Mouse (Mus musculus) thymus, adult 2 months (tissue): ENCODE measurements around the gene Gemin7. TPM values are rescaled to one million over a fixed set of nuclear protein-coding genes. Genes with fewer than 3 reads are reported as not detected.
A peak's percentile ranks its signal among the peaks of the same experiment; 100 is the strongest.

Source experiments
- DNase-seq: peaks from one replicate; pipeline ENCODE4 v3.0.0; 2021
- H3K27ac ChIP-seq: fragments of 200-500 bp; 2 replicates; pipeline ENCODE4 v1.5.1; 2012; ENCODE audit warnings: low read length, control low read depth; ENCODE audit not compliant: control insufficient read depth, insufficient read depth
- H3K27me3 ChIP-seq: fragments of 200-500 bp; 2 replicates; pipeline ENCODE4 v1.6.1; 2012; ENCODE audit warnings: mild to moderate bottlenecking, low read length, moderate library complexity, mixed read lengths; ENCODE audit not compliant: control insufficient read depth, insufficient read depth
- H3K36me3 ChIP-seq: fragments of 200-500 bp; 2 replicates; pipeline ENCODE4 v1.6.1; 2012; ENCODE audit warnings: mild to moderate bottlenecking, low read length, moderate library complexity; ENCODE audit not compliant: control insufficient read depth, insufficient read depth
- H3K4me1 ChIP-seq: fragments of 200-500 bp; replicated peaks from 2 replicates; pipeline ENCODE4 v1.6.1; 2012; ENCODE audit warnings: low read length; ENCODE audit not compliant: control insufficient read depth, insufficient read depth
- H3K4me3 ChIP-seq: fragments of 200-500 bp; 2 replicates; pipeline ENCODE4 v1.5.1; 2012; ENCODE audit warnings: mild to moderate bottlenecking, low read length, control low read depth, moderate library complexity; ENCODE audit not compliant: control insufficient read depth, insufficient read depth
- CTCF ChIP-seq: fragments of 200-500 bp; IDR thresholded peaks from 2 replicates; pipeline ENCODE4 v1.5.1; 2012; ENCODE audit warnings: mild to moderate bottlenecking, control low read depth, low read length, moderate library complexity, borderline replicate concordance; ENCODE audit not compliant: control insufficient read depth, poor library complexity, insufficient read depth; ENCODE audit errors: extremely low read depth
- POLR2A ChIP-seq: fragments of 200-500 bp; IDR thresholded peaks from 2 replicates; pipeline ENCODE4 v1.6.1; 2012; ENCODE audit warnings: mild to moderate bottlenecking, low read length, control low read depth, moderate library complexity; ENCODE audit not compliant: control insufficient read depth, poor library complexity, insufficient read depth; ENCODE audit errors: extremely low read depth
- WGBS: fragments of 180-500 bp; shearing (Covaris S2); methylation state at CpG from one replicate; pipeline ENCODE4 v1.1.7; 2018; 5-methylcytosine and 5-hydroxymethylcytosine counted together
- polyA plus RNA-seq: library from polyadenylated mRNA; depleted of rRNA; stranded (reverse); fragments of >200 nt; gene quantifications from 2 replicates; pipeline ENCODE4 v1.2.3, GENCODE M21; 2012; rRNA removed

The Gemin7 gene
- polyA plus RNA-seq, 1 experiment, result 121 TPM

DNA sequence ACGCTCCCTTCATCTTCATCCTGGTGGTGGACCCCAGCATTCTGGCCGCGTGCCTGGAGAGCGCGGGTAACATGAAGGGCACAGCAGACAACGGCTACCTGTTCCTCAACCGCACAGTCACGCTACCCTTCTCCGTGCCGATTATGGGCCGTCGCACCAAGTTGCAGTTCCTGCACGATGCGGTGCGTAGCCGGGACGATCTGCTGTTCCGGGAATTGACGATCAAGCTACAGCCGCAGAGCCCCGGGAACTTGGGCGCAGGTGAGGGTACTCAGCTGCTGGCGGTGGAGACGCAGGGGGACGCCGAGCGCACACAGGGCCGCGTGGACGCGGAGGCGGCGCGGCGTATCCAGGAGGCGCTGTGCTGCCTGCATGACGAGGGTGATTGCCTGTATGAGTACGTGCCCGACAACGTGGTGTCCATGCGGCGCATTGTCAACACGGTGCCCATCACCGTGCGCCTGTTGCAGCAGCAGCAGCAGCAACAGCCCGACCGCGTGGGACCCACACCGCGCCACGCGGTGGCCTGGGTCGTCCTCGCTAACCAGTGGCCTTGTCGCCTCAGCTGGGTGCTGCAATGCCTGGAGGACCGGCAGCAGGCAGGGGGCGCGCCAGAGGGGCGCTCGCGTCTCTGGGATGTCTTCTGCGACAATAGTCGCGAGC, 53.5 kb downstream of the Gemin7 start:
- under 1% methylated on average over 64 of the region's 64 CpGs for WGBS

DNA sequence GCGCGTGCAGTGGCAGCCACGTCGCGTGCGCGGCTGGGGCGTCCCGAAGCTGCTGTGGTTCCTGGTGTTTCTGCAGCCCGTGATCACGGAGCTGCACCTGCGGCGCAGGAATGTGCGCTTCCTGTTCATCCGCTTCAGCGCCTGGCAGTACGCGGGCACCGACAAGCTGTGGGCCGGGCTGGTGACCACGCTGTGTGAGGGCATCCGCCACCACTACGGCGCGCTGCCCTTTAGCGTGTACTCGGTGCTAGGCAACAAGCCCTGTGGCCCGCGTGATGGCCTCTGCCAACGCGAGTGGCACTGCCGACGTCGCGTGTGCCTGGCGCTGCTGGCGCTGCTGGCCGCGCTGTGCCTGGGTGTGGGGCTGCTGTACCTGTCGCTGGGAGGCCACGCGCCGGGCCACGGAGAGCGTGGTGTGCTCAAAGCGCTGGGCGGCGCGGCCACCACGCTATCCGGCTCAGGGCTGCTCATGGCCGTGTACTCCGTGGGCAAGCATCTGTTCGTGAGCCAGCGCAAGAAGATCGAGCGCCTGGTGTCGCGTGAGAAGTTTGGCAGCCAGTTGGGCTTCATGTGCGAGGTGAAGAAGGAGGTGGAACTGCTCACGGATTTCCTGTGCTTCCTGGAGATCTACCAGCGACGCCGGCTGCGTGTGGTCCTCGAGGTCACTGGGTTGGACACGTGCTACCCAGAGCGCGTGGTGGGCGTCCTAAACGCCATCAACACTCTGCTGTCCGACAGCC, 54.2 kb downstream of the Gemin7 start:
- TF ChIP-seq CTCF (no peak), POLR2A (no peak)
- 3% methylated on average over 72 of the region's 72 CpGs for WGBS
- H3K36me3 ChIP-seq, result no peaks in the 10 kb centered on the region
- no peak overlapping the region for H3K27ac ChIP-seq
- H3K4me1 ChIP-seq, result peaks cover 11% of the 10 kb centered on the region
- DNase-seq, result no peak
- H3K4me3 ChIP-seq, result peak overlapping the region; percentile 36; the same call in 1 of the 2 replicates
- peaks cover 9% of the 10 kb centered on the region; the same call in 1 of the 2 replicates for H3K27me3 ChIP-seq

More for the DNA sequence above, 53.5 kb downstream of the Gemin7 start:
- Histone ChIP-seq H3K36me3 (no peaks in the 10 kb centered on the region), H3K27ac (no peak overlapping the region), H3K4me3 (peak overlapping the region; percentile 36), H3K4me1 (peaks cover 11% of the 10 kb centered on the region), H3K27me3 (peaks cover 9% of the 10 kb centered on the region; the same call in 1 of the 2 replicates)
- DNase-seq, result peak; percentile 70
- no peak for TF ChIP-seq POLR2A
- peak; percentile 63; the same call in 1 of the 2 replicates for TF ChIP-seq CTCF

DNA sequence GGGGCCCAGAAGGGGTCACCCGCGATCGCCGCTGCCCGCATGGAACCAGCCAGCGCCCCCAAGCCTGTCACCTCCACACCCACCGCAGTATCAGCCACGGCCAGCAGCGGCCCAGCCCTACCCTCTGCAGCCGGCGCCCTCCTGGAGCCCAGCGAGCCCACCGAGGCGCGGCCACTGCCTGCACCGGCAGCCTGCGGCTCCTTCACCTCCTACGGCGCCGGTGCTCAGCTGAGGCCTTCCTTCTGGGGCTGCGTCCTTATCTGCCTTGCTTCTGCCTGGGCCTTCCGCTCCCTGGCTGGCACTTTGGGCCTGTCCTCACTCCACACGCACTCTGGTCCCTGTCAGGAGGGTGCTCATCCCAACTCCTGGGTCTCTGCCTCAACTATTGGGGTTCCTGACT, 57.4 kb downstream of the Gemin7 start:
- no peak overlapping the region for H3K4me3 ChIP-seq

DNA sequence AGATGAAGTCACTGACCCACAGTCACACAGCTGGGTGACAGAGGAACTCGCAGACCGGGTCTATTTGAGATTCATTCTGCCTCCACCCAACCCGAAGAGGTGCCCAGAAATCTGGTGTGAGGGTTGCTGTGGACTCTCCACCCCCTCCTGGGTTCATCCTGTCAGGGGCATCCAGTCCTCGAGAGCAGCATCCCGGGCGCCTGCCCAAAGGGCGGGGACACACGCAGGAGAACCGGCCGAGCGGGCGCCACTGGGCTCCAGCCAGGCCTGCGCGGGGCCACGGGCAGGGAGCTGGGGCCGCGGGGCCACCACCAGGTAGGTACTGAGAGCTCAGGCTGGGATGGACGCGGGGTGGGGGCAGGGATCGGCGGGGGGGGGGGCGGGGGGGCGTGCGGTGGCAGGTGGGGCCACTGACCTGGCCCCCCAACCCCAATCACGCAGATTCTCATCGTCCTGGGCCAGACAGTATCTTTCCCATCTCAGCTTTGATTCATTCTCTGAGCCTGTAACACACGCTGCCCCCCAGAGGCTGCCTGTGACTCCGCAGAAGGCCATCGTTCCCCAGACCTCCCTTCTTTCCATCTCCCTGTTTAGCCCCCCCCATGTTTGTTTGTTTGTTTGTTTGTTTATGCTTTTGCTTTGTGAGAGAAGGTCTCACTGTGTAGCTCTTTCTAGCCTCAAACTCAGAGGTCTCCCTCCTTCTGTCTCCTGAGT, 59.6 kb downstream of the Gemin7 start, which contains the start of gene Nkpd1:
Gene Nkpd1, plus strand, starts transcription at position 187 of the 714 bp plus-strand sequence.
- DNase-seq, result no peak
- 5% methylated on average over 21 of the region's 29 CpGs for WGBS

More for the DNA sequence above, 57.4 kb downstream of the Gemin7 start:
- TF ChIP-seq CTCF, result no peak
- no peak for TF ChIP-seq POLR2A
- DNase-seq, result no peak
- Histone ChIP-seq H3K27ac (no peak overlapping the region), H3K36me3 (no peaks in the 10 kb centered on the region), H3K27me3 (peaks cover 9% of the 10 kb centered on the region; the same call in 1 of the 2 replicates), H3K4me1 (peaks cover 11% of the 10 kb centered on the region)
- 26% methylated on average over 23 of the region's 23 CpGs for WGBS

More for the DNA sequence above, 59.6 kb downstream of the Gemin7 start, which contains the start of gene Nkpd1:
- H3K36me3 ChIP-seq, result no peaks in the 10 kb centered on the region
- H3K27me3 ChIP-seq, result peaks cover 9% of the 10 kb centered on the region; the same call in 1 of the 2 replicates
- 0 out of 2 replicates have a peak, but pooled peaks cover under 1% of the 10 kb centered on the region for H3K4me1 ChIP-seq
- no peak within 1 kb of the TSS for H3K4me3 ChIP-seq
- H3K27ac ChIP-seq, result no peak within 1 kb of the TSS
- no peak for TF ChIP-seq POLR2A
- TF ChIP-seq CTCF, result no peak

Other genes starting within 250 kb of the Gemin7 start
- 62.3 and 63.6 TPM in 2 replicates for gene Ercc1, start 232.8 kb downstream of the Gemin7 start, polyA plus RNA-seq
- 7.5 and 8.0 TPM in 2 replicates for gene Cd3eap, start 218.1 kb downstream of the Gemin7 start, polyA plus RNA-seq
- 13.6 and 14.2 TPM in 2 replicates for gene Ppp1r13l, start 217.8 kb downstream of the Gemin7 start, polyA plus RNA-seq
- gene Ercc2, start 195.6 kb downstream of the Gemin7 start, polyA plus RNA-seq, result 134 and 137 TPM in 2 replicates
- gene Klc3, start 173.5 kb downstream of the Gemin7 start, polyA plus RNA-seq, result 73.1 and 87.0 TPM in 2 replicates
- gene Ckm, start 172.8 kb downstream of the Gemin7 start, polyA plus RNA-seq, result 19.3 and 332 TPM in 2 replicates
- gene Mark4, start 118.8 kb downstream of the Gemin7 start, polyA plus RNA-seq, result 36.3 and 48.8 TPM in 2 replicates
- gene Exoc3l2, start 114.3 kb downstream of the Gemin7 start, polyA plus RNA-seq, result 0.94 and 1.0 TPM in 2 replicates
- gene Bloc1s3, start 69.2 kb downstream of the Gemin7 start, polyA plus RNA-seq, result 13.2 and 15.5 TPM in 2 replicates
- gene Trappc6a, start 69.2 kb downstream of the Gemin7 start, polyA plus RNA-seq, result 86.7 and 90.2 TPM in 2 replicates
- 1.1 and 1.2 TPM in 2 replicates for gene Nkpd1, start 59.8 kb downstream of the Gemin7 start, polyA plus RNA-seq
- 130 and 137 TPM in 2 replicates for gene Ppp1r37, start 14.5 kb downstream of the Gemin7 start, polyA plus RNA-seq
- gene Zfp296, start 308 bp downstream of the Gemin7 start, polyA plus RNA-seq, result 4.5 and 4.7 TPM in 2 replicates
- gene Clasrp, start 26.9 kb upstream of the Gemin7 start, polyA plus RNA-seq, result 240 and 315 TPM in 2 replicates
- gene Relb, start 51.8 kb upstream of the Gemin7 start, polyA plus RNA-seq, result 66.9 and 75.6 TPM in 2 replicates
- 136 and 142 TPM in 2 replicates for gene Clptm1, start 87.4 kb upstream of the Gemin7 start, polyA plus RNA-seq
- 6.7 and 7.1 TPM in 2 replicates for gene Apoc2, start 100.3 kb upstream of the Gemin7 start, polyA plus RNA-seq
- not detected in 2 replicates for gene Gm44805, start 103.8 kb upstream of the Gemin7 start, polyA plus RNA-seq
- 1.5 and 6.2 TPM in 2 replicates for gene Apoc4, start 103.9 kb upstream of the Gemin7 start, polyA plus RNA-seq
- gene Apoc1, start 115.1 kb upstream of the Gemin7 start, polyA plus RNA-seq, result 24.8 and 38.0 TPM in 2 replicates
- 1,583 and 2,086 TPM in 2 replicates for gene Apoe, start 121.6 kb upstream of the Gemin7 start, polyA plus RNA-seq
- 109 and 120 TPM in 2 replicates for gene Tomm40, start 137.8 kb upstream of the Gemin7 start, polyA plus RNA-seq
- 10.0 and 11.4 TPM in 2 replicates for gene Nectin2, start 172.9 kb upstream of the Gemin7 start, polyA plus RNA-seq
- 36.4 and 55.5 TPM in 2 replicates for gene Bcam, start 193.4 kb upstream of the Gemin7 start, polyA plus RNA-seq
- gene Cblc, start 219.2 kb upstream of the Gemin7 start, polyA plus RNA-seq, result 2.4 and 2.8 TPM in 2 replicates
- gene Bcl3, start 245.2 kb upstream of the Gemin7 start, polyA plus RNA-seq, result 54.4 and 67.2 TPM in 2 replicates